Mouse (Mus musculus) left cerebral cortex, postnatal 4 days (tissue): Measurements from ENCODE around the gene Iffo1. TPM values are rescaled to one million over a fixed set of nuclear protein-coding genes. Genes with fewer than 3 reads are reported as not detected.
A peak's percentile ranks its signal among the peaks of the same experiment; 100 is the strongest.

Experiments used
- DNase-seq: peaks from one replicate; pipeline ENCODE4 v3.0.0-alpha.2; 2022
- intact Hi-C: fragments of 180-260 bp; cut with DNase I; formaldehyde crosslinking; loops from one replicate; pipeline ENCODE4 v1.15.1; 2025
- total RNA-seq, 2 experiments: library from RNA; stranded (reverse); gene quantifications; 2 replicates each; pipeline ENCODE4 v1.2.3; 2021

Iffo1 gene
- total RNA-seq, 2 experiments from 2014 or later: 27.0 to 28.3 TPM

GRCm38 (mm10) chr6:125139747-125140146 is 5.3 kb upstream of the Iffo1 start:
- intact Hi-C loops: no loop called here
- DNase-seq: no peak

GRCm38 (mm10) chr6:125142436-125142835 is 2.6 kb upstream of the Iffo1 start:
- intact Hi-C loops: no loop called here
- DNase-seq: no peak

GRCm38 (mm10) chr6:125143128-125143527 is 1.9 kb upstream of the Iffo1 start:
- intact Hi-C loops: no loop called here
- DNase-seq: no peak

GRCm38 (mm10) chr6:125143904-125144303 is 1.1 kb upstream of the Iffo1 start:
- no peak for DNase-seq
- intact Hi-C loops: no loop called here

GRCm38 (mm10) chr6:125145479-125145951 is 474 bp downstream of the Iffo1 start:
- intact Hi-C loops: loop anchor here (5.0 kb wide), 1 partner anchor 122 kb away; no protein-coding TSS in a partner anchor
- peak; percentile 40 for DNase-seq

- intact Hi-C loops: loop anchor here (5.0 kb wide), 1 partner anchor 121 kb away; no protein-coding TSS in a partner anchor
- no peak for DNase-seq
Observed at GRCm38 (mm10) chr6:125146148-125146547, 1.1 kb downstream of the Iffo1 start.

- intact Hi-C loops: loop anchor here (5.0 kb wide), 1 partner anchor 121 kb away; no protein-coding TSS in a partner anchor
- DNase-seq: peak; percentile 45
Observed at GRCm38 (mm10) chr6:125146797-125147196, 1.8 kb downstream of the Iffo1 start.

- no peak for DNase-seq
- intact Hi-C loops: loop anchor here (5.0 kb wide), 1 partner anchor 120 kb away; no protein-coding TSS in a partner anchor
Observed at GRCm38 (mm10) chr6:125147329-125147728, 2.3 kb downstream of the Iffo1 start.

- no peak for DNase-seq
- intact Hi-C loops: loop anchor here (5.0 kb wide), 1 partner anchor 119 kb away; no protein-coding TSS in a partner anchor
Observed at GRCm38 (mm10) chr6:125148251-125148925, 3.3 kb downstream of the Iffo1 start.

- DNase-seq: peak; percentile 71
- intact Hi-C loops: loop anchor here (5.0 kb wide), 1 partner anchor 118 kb away; no protein-coding TSS in a partner anchor
Observed at GRCm38 (mm10) chr6:125148926-125149568, 4.0 kb downstream of the Iffo1 start.

GRCm38 (mm10) chr6:125149569-125149950 is 4.5 kb downstream of the Iffo1 start:
- no peak for DNase-seq
- intact Hi-C loops: loop anchor here (5.0 kb wide), 1 partner anchor 118 kb away; no protein-coding TSS in a partner anchor

- no peak for DNase-seq
- intact Hi-C loops: no loop called here
Observed at GRCm38 (mm10) chr6:125152212-125153017, 7.4 kb downstream of the Iffo1 start.

- DNase-seq: no peak
- intact Hi-C loops: no loop called here
Observed at GRCm38 (mm10) chr6:125153018-125153389, 8.0 kb downstream of the Iffo1 start.

GRCm38 (mm10) chr6:125153682-125154081 is 8.6 kb downstream of the Iffo1 start:
- intact Hi-C loops: no loop called here

GRCm38 (mm10) chr6:125154550-125154949 is 9.5 kb downstream of the Iffo1 start:
- no peak for DNase-seq

More at GRCm38 (mm10) chr6:125153682-125154081, 8.6 kb downstream of the Iffo1 start:
- no peak for DNase-seq

GRCm38 (mm10) chr6:125155262-125155661 is 10.2 kb downstream of the Iffo1 start:
- intact Hi-C loops: no loop called here
- no peak for DNase-seq

More at GRCm38 (mm10) chr6:125154550-125154949, 9.5 kb downstream of the Iffo1 start:
- intact Hi-C loops: no loop called here

- intact Hi-C loops: no loop called here
- no peak for DNase-seq
Observed at GRCm38 (mm10) chr6:125156491-125156890, 11.4 kb downstream of the Iffo1 start.

- intact Hi-C loops: no loop called here
- DNase-seq: no peak
Observed at GRCm38 (mm10) chr6:125156903-125157614, 12.0 kb downstream of the Iffo1 start.

- DNase-seq: no peak
- intact Hi-C loops: no loop called here
Observed at GRCm38 (mm10) chr6:125158944-125159492, 14.0 kb downstream of the Iffo1 start.
